Mouse (Mus musculus) neutrophil, adult 59 days (primary cell): ENCODE data around the gene Trim15. TPM values are rescaled to one million over a fixed set of nuclear protein-coding genes. Genes with fewer than 3 reads are reported as not detected.

Experiments
- total RNA-seq, 2 experiments: library from RNA; stranded (reverse); gene quantifications; 1 replicate in 1 of 2; 2 replicates in 1 of 2; pipeline ENCODE4 v1.2.4; 2023

The Trim15 gene
- not detected for total RNA-seq

GRCm38 (mm10) chr17:36866719-36867527, at the start of gene Trim15:
Trim15 (minus strand) TSS chr17:36867210.

DNA sequence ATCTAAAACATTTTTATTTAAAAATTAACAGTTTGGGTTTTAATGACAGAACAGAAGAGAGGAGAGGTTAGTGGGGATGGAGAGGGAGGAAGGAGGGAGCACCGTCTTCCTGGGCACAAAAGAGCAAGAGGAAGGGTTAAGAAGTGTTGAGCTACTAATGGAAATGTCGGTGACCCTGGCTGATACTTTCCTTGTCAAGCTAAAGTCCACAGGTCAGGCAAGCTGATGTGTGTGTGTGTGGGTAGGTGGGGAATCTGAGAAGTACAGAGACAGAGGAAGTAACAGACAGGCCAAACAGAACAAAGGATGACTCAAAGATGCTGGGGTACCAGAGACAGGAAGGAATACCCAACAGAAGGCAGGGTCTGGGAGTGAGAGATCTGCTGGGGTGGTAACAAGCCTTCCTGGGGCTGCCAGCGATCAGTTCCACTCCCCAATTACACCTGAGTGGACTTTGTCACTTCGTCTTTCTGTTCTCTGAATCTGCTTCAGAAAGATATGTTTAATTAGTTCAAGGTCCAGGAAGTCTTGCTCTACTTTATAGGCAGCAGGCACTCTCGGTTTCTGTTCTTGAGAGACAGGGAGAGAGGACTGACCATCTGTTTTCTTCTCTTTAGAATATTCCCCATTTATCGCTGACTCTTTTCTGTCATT, 30.7 kb upstream of the Trim15 start, which contains the start of gene Trim31:
Gene Trim31 (plus strand): TSS at position 567 of the 654 bp plus-strand sequence.

GRCm38 (mm10) chr17:36890073-36890903, 23.3 kb upstream of the Trim15 start, which contains the start of gene Trim40:
Trim40 (minus strand) TSS chr17:36890123.

GRCm38 (mm10) chr17:36869284-36869954, 2.4 kb upstream of the Trim15 start, which contains the start of gene Trim10:
Trim10 (plus strand) TSS chr17:36869574.

GRCm38 (mm10) chr17:36836874-36837647, 29.9 kb downstream of the Trim15 start, which contains the start of gene Trim26:
Trim26 (plus strand) TSS chr17:36837134.

GRCm38 (mm10) chr17:36811871-36812270, 55.1 kb downstream of the Trim15 start, which contains the start of gene H2-M10.6:
H2-M10.6 (plus strand) TSS chr17:36812171.

Other genes with a start within 250 kb of the Trim15 start
- not detected for gene H2-M9, start 224.5 kb downstream of the Trim15 start, total RNA-seq
- gene H2-M1, start 195.0 kb downstream of the Trim15 start, total RNA-seq: not detected
- gene H2-M10.5, start 94.3 kb downstream of the Trim15 start, total RNA-seq: not detected
- gene H2-M10.6, start 55.0 kb downstream of the Trim15 start, total RNA-seq: not detected
- 10 to 100 TPM; 35.8 to 40.7 TPM for gene Trim26, start 30.1 kb downstream of the Trim15 start, total RNA-seq
- gene Trim10, start 2.4 kb upstream of the Trim15 start, total RNA-seq: 1 to 10 TPM; 3.2 to 7.3 TPM
- gene Trim40, start 22.9 kb upstream of the Trim15 start, total RNA-seq: not detected
- not detected for gene Trim31, start 30.9 kb upstream of the Trim15 start, total RNA-seq
- gene Rnf39, start 75.7 kb upstream of the Trim15 start, total RNA-seq: not detected
- gene Ppp1r11, start 84.5 kb upstream of the Trim15 start, total RNA-seq: 10 to 100 TPM; 35.3 to 41.2 TPM
- 10 to 100 TPM; 30.2 to 31.6 TPM for gene Znrd1, start 91.3 kb upstream of the Trim15 start, total RNA-seq
- gene Znrd1as, start 91.4 kb upstream of the Trim15 start, total RNA-seq: 1 to 10 TPM in 1 of 2 experiments, under 1 TPM in 1; 0.71 to 1.4 TPM
- gene 2410137M14Rik, start 114.0 kb upstream of the Trim15 start, total RNA-seq: not detected
- gene H2-M5, start 122.3 kb upstream of the Trim15 start, total RNA-seq: not detected
- not detected for gene Zfp57, start 134.0 kb upstream of the Trim15 start, total RNA-seq
- gene Mog, start 156.2 kb upstream of the Trim15 start, total RNA-seq: not detected
- gene Gabbr1, start 178.8 kb upstream of the Trim15 start, total RNA-seq: 100 to 1,000 TPM; 119 to 127 TPM
- not detected for gene Olfr90, start 221.3 kb upstream of the Trim15 start, total RNA-seq
- gene Olfr91, start 231.1 kb upstream of the Trim15 start, total RNA-seq: not detected